Mouse (Mus musculus) C2C12 (cell line): ENCODE data around the gene Rnf217. TPM values are rescaled to one million over a fixed set of nuclear protein-coding genes. Genes with fewer than 3 reads are reported as not detected.
A peak's percentile ranks its signal among the peaks of the same experiment; 100 is the strongest.

Experiments used
- H3K27me3 ChIP-seq: one replicate; pipeline ENCODE4 v1.6.1; 2011; ENCODE audit not compliant: control insufficient read depth, insufficient read depth, insufficient read length
- H3K36me3 ChIP-seq: one replicate; pipeline ENCODE4 v1.6.1; 2011; ENCODE audit not compliant: control insufficient read depth, insufficient read depth
- H3K4me3 ChIP-seq: one replicate; pipeline ENCODE4 v1.5.1; 2011; ENCODE audit warnings: mild to moderate bottlenecking, control low read depth; ENCODE audit not compliant: poor library complexity, insufficient read depth, severe bottlenecking
- H3K79me2 ChIP-seq: one replicate; pipeline ENCODE4 v1.6.1; 2011; ENCODE audit not compliant: control insufficient read depth, insufficient read depth
- H3K79me3 ChIP-seq: one replicate; pipeline ENCODE4 v1.6.1; 2011; ENCODE audit warnings: low read depth, control low read depth
- H3ac ChIP-seq: one replicate; pipeline ENCODE3; 2011; ENCODE audit warnings: low read depth; ENCODE audit not compliant: control insufficient read depth, insufficient read length
- CEBPB ChIP-seq: IDR thresholded peaks from one replicate; pipeline ENCODE4 v1.6.1; 2011; ENCODE audit warnings: low read depth, mild to moderate bottlenecking, control low read depth, moderate library complexity
- CTCF ChIP-seq: IDR thresholded peaks from one replicate; pipeline ENCODE4 v1.5.1; 2011; ENCODE audit not compliant: control insufficient read depth, insufficient read depth, insufficient read length
- FOSL1 ChIP-seq: IDR thresholded peaks from one replicate; pipeline ENCODE4 v1.8.0; 2011; ENCODE audit warnings: mild to moderate bottlenecking, low read length; ENCODE audit not compliant: poor library complexity, insufficient read depth, severe bottlenecking
- MAX ChIP-seq: IDR thresholded peaks from one replicate; pipeline ENCODE4 v1.6.1; 2011; ENCODE audit warnings: mild to moderate bottlenecking, control low read depth
- MYOD1 ChIP-seq: IDR thresholded peaks from one replicate; pipeline ENCODE4 v1.6.1; 2011; ENCODE audit warnings: low read depth; ENCODE audit not compliant: control insufficient read depth, insufficient read length
- MYOG ChIP-seq: IDR thresholded peaks from one replicate; pipeline ENCODE4 v1.6.1; 2011; ENCODE audit not compliant: control insufficient read depth, insufficient read length; ENCODE audit errors: extremely low read depth
- USF1 ChIP-seq: IDR thresholded peaks from one replicate; pipeline ENCODE4 v1.6.1; 2011; ENCODE audit warnings: low read depth, mild to moderate bottlenecking, control low read depth, moderate library complexity
- polyA plus RNA-seq: library from polyadenylated mRNA; unstranded; fragments of >200 nt; fragmentation: generic; extraction: Trizol; gene quantifications from one replicate; pipeline ENCODE4 v1.2.1, GENCODE M21; 2012; ENCODE audit warnings: missing spikeins

Rnf217 gene
- polyA plus RNA-seq, 1 experiment, result 3.7 TPM

DNA sequence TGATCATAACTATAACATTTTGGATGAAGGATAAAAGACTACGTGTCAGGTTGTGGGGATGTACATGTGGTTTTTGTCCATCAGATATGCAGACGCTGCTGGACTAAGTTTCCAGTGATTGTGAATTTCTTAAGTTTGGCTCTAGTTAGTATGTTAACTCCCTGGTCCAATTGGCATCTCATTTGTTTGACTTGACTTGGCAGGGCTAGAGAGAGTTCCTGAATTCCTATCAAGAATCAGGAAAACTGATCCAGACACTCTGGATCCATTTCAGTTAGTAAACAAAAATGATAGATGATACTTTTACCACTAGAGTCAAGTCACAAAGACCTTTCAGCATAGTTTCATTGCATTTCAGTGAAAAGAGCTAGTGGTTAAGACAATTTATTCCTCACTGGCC lies 112.1 kb downstream of the Rnf217 start:
- Histone ChIP-seq H3K27me3 (no peaks in the 10 kb centered on the region), H3K79me2 (no peaks in the 10 kb centered on the region), H3K4me3 (no peak overlapping the region), H3K79me3 (no peaks in the 10 kb centered on the region), H3K36me3 (peaks cover 40% of the 10 kb centered on the region), H3ac (no peak overlapping the region)
- TF ChIP-seq MYOD1, result no peak
- TF ChIP-seq MAX, result no peak
- TF ChIP-seq FOSL1, result no peak
- TF ChIP-seq CEBPB, result no peak
- no peak for TF ChIP-seq MYOG

DNA sequence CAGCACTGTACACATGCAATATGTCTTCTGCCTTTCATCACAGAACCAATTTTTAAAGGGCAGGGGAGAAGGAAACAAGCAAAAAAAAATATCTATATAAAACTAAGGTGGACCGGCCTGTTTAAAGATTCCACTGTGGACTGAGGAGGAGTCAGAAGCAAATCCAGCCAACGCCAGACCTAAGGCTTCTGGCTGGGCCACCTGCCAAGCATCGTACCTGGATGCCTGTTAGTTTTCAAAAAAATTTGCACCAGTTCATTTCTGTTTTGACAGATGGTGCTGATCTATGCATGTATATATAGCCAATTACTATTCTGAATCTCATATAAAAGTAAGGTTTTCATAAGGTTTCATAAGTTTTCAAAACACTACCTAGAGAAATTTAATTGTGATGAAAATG lies 113.2 kb downstream of the Rnf217 start:
- no peaks in the 10 kb centered on the region for H3K27me3 ChIP-seq
- H3K79me3 ChIP-seq, result no peaks in the 10 kb centered on the region
- no peaks in the 10 kb centered on the region for H3K79me2 ChIP-seq
- peaks cover 48% of the 10 kb centered on the region for H3K36me3 ChIP-seq
- H3ac ChIP-seq, result no peak overlapping the region
- no peak for TF ChIP-seq USF1
- no peak for TF ChIP-seq MYOD1
- TF ChIP-seq MAX, result no peak
- no peak for TF ChIP-seq FOSL1
- no peak for TF ChIP-seq CEBPB
- no peak for TF ChIP-seq CTCF
- TF ChIP-seq MYOG, result no peak
- H3K4me3 ChIP-seq, result no peak overlapping the region

- Histone ChIP-seq H3K79me3 (no peaks in the 10 kb centered on the region), H3K4me3 (no peak overlapping the region), H3ac (no peak overlapping the region), H3K36me3 (peaks cover 50% of the 10 kb centered on the region), H3K27me3 (no peaks in the 10 kb centered on the region), H3K79me2 (no peaks in the 10 kb centered on the region)
- TF ChIP-seq CEBPB (no peak), FOSL1 (no peak), MYOG (no peak), CTCF (no peak), USF1 (no peak), MYOD1 (no peak), MAX (no peak)
These were observed 114.7 kb downstream of the Rnf217 start for GRCm38 (mm10) chr10:31494296-31494695.

GRCm38 (mm10) chr10:31467043-31467898 lies 141.7 kb downstream of the Rnf217 start:
- Histone ChIP-seq H3K36me3 (no peaks in the 10 kb centered on the region), H3ac (peak overlapping the region; percentile 61)
- TF ChIP-seq FOSL1, result peak; percentile 47
- peak; percentile 69 for TF ChIP-seq MAX
- TF ChIP-seq USF1, result peak; percentile 3
- no peak for TF ChIP-seq CTCF
- no peak for TF ChIP-seq MYOG
- TF ChIP-seq MYOD1, result no peak
- no peak for TF ChIP-seq CEBPB

GRCm38 (mm10) chr10:31465840-31466541 lies 143.0 kb downstream of the Rnf217 start:
- Histone ChIP-seq H3K4me3 (no peak overlapping the region), H3ac (no peak overlapping the region), H3K36me3 (no peaks in the 10 kb centered on the region), H3K79me3 (no peaks in the 10 kb centered on the region), H3K27me3 (no peaks in the 10 kb centered on the region), H3K79me2 (no peaks in the 10 kb centered on the region)
- no peak for TF ChIP-seq CEBPB
- TF ChIP-seq CTCF, result no peak
- TF ChIP-seq MAX, result no peak
- TF ChIP-seq FOSL1, result no peak
- TF ChIP-seq MYOD1, result no peak
- TF ChIP-seq USF1, result no peak

More at GRCm38 (mm10) chr10:31467043-31467898, 141.7 kb downstream of the Rnf217 start:
- no peaks in the 10 kb centered on the region for H3K79me3 ChIP-seq
- no peaks in the 10 kb centered on the region for H3K79me2 ChIP-seq
- H3K27me3 ChIP-seq, result no peaks in the 10 kb centered on the region
- no peak overlapping the region for H3K4me3 ChIP-seq
